Mouse (Mus musculus): ENCODE measurements at regions not wholly inside any gene's neighbourhood (a gene's known extent, or its start where the extent isn't known, plus 50 kb on each side); places are given as distances from the start of the nearest gene placed in this dataset.

DNA sequence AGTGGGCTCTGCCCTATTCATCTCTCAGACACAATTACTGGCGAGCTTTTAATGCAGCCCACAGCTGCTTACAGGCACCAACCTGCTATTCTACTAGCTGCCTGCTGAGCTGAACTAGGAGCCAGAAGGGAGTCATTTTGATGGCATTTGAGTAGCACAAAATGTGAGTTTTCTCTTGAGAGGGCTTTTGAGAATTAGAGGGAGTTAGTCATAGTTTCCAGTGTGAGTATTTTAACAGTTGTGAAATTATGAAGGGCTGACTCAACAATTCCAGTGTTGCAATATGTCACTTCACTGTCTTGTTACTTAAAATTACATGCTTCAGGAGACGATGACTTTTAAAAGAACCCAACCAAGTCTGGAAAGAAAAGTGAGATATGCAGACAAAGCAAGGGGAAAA is 54.4 kb upstream of the Ly86 start:
- Histone ChIP-seq H3K9me3 (peaks cover 4% of the 10 kb centered on the region; the same call in 1 of the 2 replicates), H3K4me3 (no peak overlapping the region), H3K36me3 (replicated peaks) (no peaks in the 10 kb centered on the region), H3K9ac (no peak overlapping the region), H3K4me2 (no peak overlapping the region), H3K4me1 (no peaks in the 10 kb centered on the region), H3K27ac (no peak overlapping the region), H3K27me3 (replicated peaks) (no peaks in the 10 kb centered on the region)
- 38% methylated on average over 2 of the region's 2 CpGs for WGBS
- ATAC-seq (replicated peaks), result no peak

DNA sequence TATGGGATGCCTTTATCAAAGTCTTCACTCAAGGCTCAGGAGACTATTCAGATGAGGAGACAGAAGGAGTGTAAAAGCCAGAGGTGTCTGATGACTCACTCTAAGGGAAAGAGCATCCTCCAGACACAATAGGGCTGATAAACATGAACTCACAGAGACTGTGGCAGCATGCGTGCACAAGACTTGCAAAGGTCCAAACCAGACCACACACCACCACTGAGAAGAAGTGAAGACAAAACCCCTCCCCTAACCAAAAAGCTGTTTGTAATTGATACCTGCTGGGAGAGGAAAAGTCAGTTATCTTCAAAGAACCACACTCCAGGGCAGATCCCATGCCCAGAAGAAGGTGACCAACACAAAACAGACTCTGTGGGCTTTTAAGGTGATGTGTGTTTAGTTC is 56.0 kb upstream of the Ly86 start:
- Histone ChIP-seq H3K36me3 (replicated peaks) (no peaks in the 10 kb centered on the region), H3K9me3 (peaks cover 4% of the 10 kb centered on the region; the same call in 1 of the 2 replicates), H3K4me1 (no peaks in the 10 kb centered on the region), H3K9ac (no peak overlapping the region), H3K27ac (no peak overlapping the region), H3K27me3 (replicated peaks) (no peaks in the 10 kb centered on the region), H3K4me2 (no peak overlapping the region), H3K4me3 (no peak overlapping the region)
- WGBS, result 70% methylated on average over 1 of the region's 1 CpGs
- ATAC-seq (replicated peaks), result no peak

DNA sequence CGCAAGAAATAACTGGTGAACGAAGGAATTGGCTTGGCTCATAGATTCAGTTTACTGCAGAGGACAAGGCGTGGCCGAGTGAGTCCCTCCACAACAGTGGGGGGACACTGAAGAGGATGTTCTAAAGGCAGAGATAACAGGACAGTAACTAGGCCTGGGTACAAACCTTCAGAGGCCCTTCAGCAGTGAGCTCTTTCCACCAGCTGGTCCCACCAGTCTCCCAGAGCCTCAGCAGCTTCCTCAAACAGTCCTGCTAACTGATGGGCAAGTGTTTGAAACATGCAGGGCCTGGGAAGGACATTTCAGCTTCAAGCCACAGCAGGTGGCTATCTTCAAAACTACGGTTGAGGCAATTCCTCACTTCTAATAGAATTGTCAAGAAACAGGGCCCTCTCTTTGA is 62.5 kb upstream of the Ly86 start:
- H3K36me3 ChIP-seq (replicated peaks), result no peaks in the 10 kb centered on the region
- H3K4me3 ChIP-seq, result no peak overlapping the region
- no peak overlapping the region for H3K27ac ChIP-seq
- H3K9me3 ChIP-seq, result no peaks in the 10 kb centered on the region
- H3K4me2 ChIP-seq, result no peak overlapping the region
- 88% methylated on average over 5 of the region's 5 CpGs for WGBS
- no peaks in the 10 kb centered on the region for H3K4me1 ChIP-seq
- H3K9ac ChIP-seq, result no peak overlapping the region
- no peaks in the 10 kb centered on the region for H3K27me3 ChIP-seq (replicated peaks)
- ATAC-seq (replicated peaks), result no peak

GRCm38 (mm10) chr13:37279078-37279789 is 65.8 kb upstream of the Ly86 start:
- WGBS, result 92% methylated on average over 8 of the region's 8 CpGs

DNA sequence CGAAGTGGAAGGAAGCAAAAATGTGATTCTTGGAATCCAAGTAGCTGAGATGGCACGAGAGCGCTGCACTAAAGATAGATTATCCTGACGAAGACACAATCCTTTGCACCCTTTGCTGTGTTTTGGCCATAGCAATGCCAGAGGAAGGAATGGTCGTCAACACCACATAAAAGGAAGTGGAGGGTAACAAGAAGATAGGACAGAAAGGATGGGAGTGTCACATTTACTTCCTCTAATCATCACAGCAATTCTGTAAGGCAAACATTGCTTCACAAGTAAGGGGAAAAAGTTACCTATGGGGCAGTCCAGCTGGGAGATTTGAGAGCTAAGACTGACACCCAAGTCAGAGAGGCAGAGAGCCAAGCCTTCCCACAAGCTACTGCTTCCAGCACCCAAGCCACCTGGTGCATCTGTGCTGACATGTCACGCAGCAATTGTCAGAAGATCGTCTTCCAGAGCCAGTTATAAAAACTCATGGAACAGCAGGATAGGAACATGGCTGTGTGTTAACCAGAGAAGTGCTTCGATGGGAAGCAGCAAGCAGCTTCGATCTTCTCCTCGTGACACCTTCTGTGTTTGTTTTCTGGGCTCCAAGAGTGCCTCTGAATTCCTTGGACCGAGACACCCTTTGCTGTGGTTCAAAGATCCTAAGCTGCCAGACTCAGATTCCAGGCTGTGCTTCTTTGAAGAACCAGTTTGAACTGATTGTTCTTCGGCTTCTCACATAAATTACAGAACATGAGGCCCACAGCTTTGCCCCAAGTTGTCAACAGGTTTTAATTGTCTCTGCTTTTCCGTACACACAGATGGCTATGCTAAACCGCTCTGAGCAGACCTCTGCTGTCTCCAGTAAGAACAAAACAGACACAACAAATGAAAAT is 95.2 kb upstream of the Ly86 start:
- H3K4me2 ChIP-seq, result no peak overlapping the region
- H3K4me1 ChIP-seq, result no peaks in the 10 kb centered on the region
- no peak overlapping the region for H3K27ac ChIP-seq
- H3K9me3 ChIP-seq, result no peaks in the 10 kb centered on the region
- no peak overlapping the region for H3K9ac ChIP-seq
- H3K36me3 ChIP-seq (replicated peaks), result no peaks in the 10 kb centered on the region
- H3K27me3 ChIP-seq (replicated peaks), result no peaks in the 10 kb centered on the region
- WGBS, result 76% methylated on average over 14 of the region's 14 CpGs
- H3K4me3 ChIP-seq, result no peak overlapping the region
- no peak for ATAC-seq (replicated peaks)

More at GRCm38 (mm10) chr13:37279078-37279789, 65.8 kb upstream of the Ly86 start:
- Histone ChIP-seq H3K9me3 (no peaks in the 10 kb centered on the region), H3K4me3 (no peak overlapping the region), H3K4me1 (no peaks in the 10 kb centered on the region), H3K27ac (no peak overlapping the region), H3K4me2 (no peak overlapping the region), H3K27me3 (replicated peaks) (no peaks in the 10 kb centered on the region), H3K36me3 (replicated peaks) (no peaks in the 10 kb centered on the region), H3K9ac (no peak overlapping the region)
- ATAC-seq (replicated peaks), result no peak

GRCm38 (mm10) chr13:37248741-37249140 is 96.3 kb upstream of the Ly86 start:
- Histone ChIP-seq H3K9me3 (no peaks in the 10 kb centered on the region), H3K27ac (no peak overlapping the region), H3K9ac (no peak overlapping the region), H3K4me3 (no peak overlapping the region), H3K27me3 (replicated peaks) (no peaks in the 10 kb centered on the region), H3K4me2 (no peak overlapping the region), H3K36me3 (replicated peaks) (no peaks in the 10 kb centered on the region), H3K4me1 (no peaks in the 10 kb centered on the region)
- 84% methylated on average over 1 of the region's 1 CpGs for WGBS
- no peak for ATAC-seq (replicated peaks)

DNA sequence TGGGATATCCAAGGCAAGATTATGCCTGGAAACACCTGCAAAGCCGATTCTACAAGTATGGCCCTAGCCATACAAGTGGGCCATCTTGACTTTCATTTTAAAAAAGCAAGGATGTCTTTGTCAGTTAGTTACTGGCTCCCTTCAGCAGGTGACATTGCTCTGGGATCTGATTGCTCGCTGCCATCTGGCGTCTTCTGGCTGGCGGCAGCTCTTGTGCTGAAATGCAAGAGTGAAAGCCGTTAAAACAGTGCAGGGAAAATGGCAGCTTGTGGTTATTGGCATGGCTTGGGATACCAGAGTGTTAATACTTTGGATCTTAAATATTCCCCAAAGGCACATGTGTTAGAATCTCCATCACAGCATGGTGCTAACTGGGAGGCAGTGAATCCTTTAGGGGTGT is 105.0 kb upstream of the Ly86 start:
- H3K9ac ChIP-seq, result no peak overlapping the region
- no peaks in the 10 kb centered on the region for H3K9me3 ChIP-seq
- WGBS, result 91% methylated on average over 5 of the region's 5 CpGs
- ATAC-seq (replicated peaks), result no peak
- H3K36me3 ChIP-seq (replicated peaks), result no peaks in the 10 kb centered on the region
- H3K27ac ChIP-seq, result no peak overlapping the region
- no peaks in the 10 kb centered on the region for H3K4me1 ChIP-seq
- H3K4me3 ChIP-seq, result no peak overlapping the region
- no peaks in the 10 kb centered on the region for H3K27me3 ChIP-seq (replicated peaks)
- H3K4me2 ChIP-seq, result no peak overlapping the region

- no peak for ATAC-seq (replicated peaks)
- no peaks in the 10 kb centered on the region for H3K9me3 ChIP-seq
- no peak overlapping the region for H3K4me2 ChIP-seq
- H3K9ac ChIP-seq, result no peak overlapping the region
- H3K36me3 ChIP-seq (replicated peaks), result no peaks in the 10 kb centered on the region
- no peaks in the 10 kb centered on the region for H3K4me1 ChIP-seq
- H3K27ac ChIP-seq, result no peak overlapping the region
- no peak overlapping the region for H3K4me3 ChIP-seq
- H3K27me3 ChIP-seq (replicated peaks), result no peaks in the 10 kb centered on the region
- 93% methylated on average over 3 of the region's 3 CpGs for WGBS
Observed at GRCm38 (mm10) chr13:37237285-37237684, 107.7 kb upstream of the Ly86 start.

GRCm38 (mm10) chr13:37225834-37226233 is 119.2 kb upstream of the Ly86 start:
- no peak for ATAC-seq (replicated peaks)
- 93% methylated on average over 1 of the region's 1 CpGs for WGBS
- Histone ChIP-seq H3K9me3 (no peaks in the 10 kb centered on the region), H3K27me3 (replicated peaks) (no peaks in the 10 kb centered on the region), H3K4me2 (no peak overlapping the region), H3K27ac (no peak overlapping the region), H3K9ac (no peak overlapping the region), H3K4me3 (no peak overlapping the region), H3K4me1 (no peaks in the 10 kb centered on the region), H3K36me3 (replicated peaks) (no peaks in the 10 kb centered on the region)

GRCm38 (mm10) chr13:37220436-37220835 is 124.6 kb upstream of the Ly86 start:
- no peak overlapping the region for H3K27ac ChIP-seq
- H3K4me1 ChIP-seq, result no peaks in the 10 kb centered on the region
- H3K4me2 ChIP-seq, result no peak overlapping the region
- no peaks in the 10 kb centered on the region for H3K27me3 ChIP-seq (replicated peaks)
- H3K9me3 ChIP-seq, result no peaks in the 10 kb centered on the region
- 83% methylated on average over 3 of the region's 3 CpGs for WGBS
- no peak overlapping the region for H3K9ac ChIP-seq
- H3K36me3 ChIP-seq (replicated peaks), result no peaks in the 10 kb centered on the region
- H3K4me3 ChIP-seq, result no peak overlapping the region
- ATAC-seq (replicated peaks), result no peak

GRCm38 (mm10) chr13:37218596-37218995 is 126.4 kb upstream of the Ly86 start:
- Histone ChIP-seq H3K9ac (no peak overlapping the region), H3K4me3 (no peak overlapping the region), H3K4me1 (no peaks in the 10 kb centered on the region), H3K36me3 (replicated peaks) (no peaks in the 10 kb centered on the region), H3K27me3 (replicated peaks) (no peaks in the 10 kb centered on the region), H3K4me2 (no peak overlapping the region), H3K9me3 (no peaks in the 10 kb centered on the region), H3K27ac (no peak overlapping the region)
- 89% methylated on average over 4 of the region's 4 CpGs for WGBS
- ATAC-seq (replicated peaks), result no peak

DNA sequence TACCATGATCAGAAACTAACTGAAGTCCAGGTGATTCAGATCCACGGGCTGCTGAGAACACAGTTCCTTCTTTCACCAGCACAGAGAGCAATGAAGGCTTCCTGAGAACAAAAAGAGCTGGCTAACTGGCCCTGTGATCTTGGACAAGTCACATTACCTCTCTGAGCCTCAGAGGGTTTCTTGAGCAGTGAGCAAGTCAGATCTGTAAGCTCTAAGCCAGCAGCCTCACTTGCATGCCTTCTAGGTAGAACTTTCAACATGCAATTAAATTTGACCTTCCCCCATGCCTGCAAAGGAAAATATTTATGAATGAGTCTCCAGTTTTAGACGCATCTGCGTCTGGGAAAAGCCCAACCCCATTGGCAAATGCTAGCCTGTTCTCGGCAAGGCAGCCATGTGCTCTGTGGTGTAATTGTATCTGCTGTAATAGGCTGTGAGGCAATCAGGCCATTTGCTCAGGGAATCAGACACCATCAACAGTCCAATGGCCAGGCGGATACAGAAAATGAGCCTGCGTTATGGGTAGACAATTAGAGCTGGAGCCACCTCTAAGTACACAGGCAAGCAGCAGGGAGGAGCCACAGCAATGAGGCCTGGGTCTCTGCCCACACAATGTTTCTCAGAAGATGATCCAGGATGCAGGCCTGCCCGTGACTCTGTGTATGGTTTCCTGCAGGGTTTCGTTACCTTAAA is 130.3 kb upstream of the Ly86 start:
- Histone ChIP-seq H3K36me3 (replicated peaks) (no peaks in the 10 kb centered on the region), H3K9me3 (no peaks in the 10 kb centered on the region), H3K4me3 (no peak overlapping the region), H3K4me1 (no peaks in the 10 kb centered on the region), H3K9ac (no peak overlapping the region), H3K27ac (no peak overlapping the region), H3K27me3 (replicated peaks) (no peaks in the 10 kb centered on the region), H3K4me2 (no peak overlapping the region)
- peak; percentile 62; the same call in 1 of the 2 replicates for ATAC-seq (replicated peaks)
- WGBS, result 59% methylated on average over 8 of the region's 8 CpGs
